Mouse (Mus musculus) brain, embryonic 14.5 days (tissue): ENCODE measurements around the gene Snapc2. TPM values are rescaled to one million over a fixed set of nuclear protein-coding genes. Genes with fewer than 3 reads are reported as not detected.
"Not testable (repeated sequence)": the region's sequence is repeated elsewhere in the genome, so short reads cannot be mapped to it uniquely, and the experiment has no call there.

ENCODE experiments used
- DNase-seq: peaks from one replicate; pipeline ENCODE4 v3.0.0-alpha.2; 2011; ENCODE audit warnings: low read depth
- CTCF ChIP-seq: fragments of 200-500 bp; IDR thresholded peaks from 2 replicates; pipeline ENCODE4 v1.5.1; 2012; ENCODE audit warnings: inconsistent platforms, mild to moderate bottlenecking, moderate library complexity, borderline replicate concordance; ENCODE audit not compliant: insufficient read depth, insufficient read length; ENCODE audit errors: extremely low read depth
- POLR2A ChIP-seq: fragments of 200-500 bp; IDR thresholded peaks from 2 replicates; pipeline ENCODE4 v1.6.1; 2012; ENCODE audit warnings: mild to moderate bottlenecking, inconsistent platforms, borderline replicate concordance; ENCODE audit not compliant: poor library complexity, insufficient read depth, insufficient read length, severe bottlenecking; ENCODE audit errors: extremely low read depth
- polyA plus RNA-seq: library from polyadenylated mRNA; depleted of rRNA; stranded (reverse); fragments of >200 nt; gene quantifications from 2 replicates; pipeline ENCODE4 v1.2.3, GENCODE M21; 2012

The Snapc2 gene
- polyA plus RNA-seq, 1 experiment, result 65.5 TPM

DNA sequence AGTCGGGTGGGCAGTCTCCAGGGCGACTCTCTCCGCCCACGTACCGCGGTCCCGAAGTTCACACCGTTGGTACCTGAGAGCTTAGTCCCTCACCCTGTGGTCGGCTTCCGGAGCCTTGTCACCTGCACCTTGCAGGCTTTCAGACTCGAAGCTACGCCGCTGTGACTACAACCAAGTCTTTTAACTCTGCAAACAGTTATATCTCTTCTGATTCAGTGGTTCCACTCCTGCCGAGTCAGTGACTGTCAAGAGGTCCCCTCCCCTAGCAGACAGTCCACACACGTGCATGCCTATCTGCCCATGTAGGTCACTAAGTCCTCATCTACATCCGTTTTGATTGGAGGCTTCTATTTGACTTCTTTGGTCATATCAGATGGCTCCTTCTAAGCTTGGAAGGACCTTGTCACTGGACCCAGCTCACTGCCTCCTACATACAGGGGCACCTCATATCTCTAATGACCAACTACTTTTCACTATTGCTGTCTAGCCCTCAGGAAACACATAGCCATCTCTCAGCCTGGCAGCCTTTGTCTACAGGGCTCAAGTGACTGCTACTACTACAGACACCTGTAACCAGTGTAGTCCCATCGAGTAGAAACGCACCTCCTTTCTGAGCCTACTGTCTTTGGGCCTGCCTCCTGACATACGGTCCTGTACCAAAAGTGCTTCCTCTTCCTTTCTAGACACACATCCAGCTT lies 13.5 kb upstream of the Snapc2 start:
- DNase-seq, result no peak
- TF ChIP-seq CTCF, result no peak
- TF ChIP-seq POLR2A, result no peak

DNA sequence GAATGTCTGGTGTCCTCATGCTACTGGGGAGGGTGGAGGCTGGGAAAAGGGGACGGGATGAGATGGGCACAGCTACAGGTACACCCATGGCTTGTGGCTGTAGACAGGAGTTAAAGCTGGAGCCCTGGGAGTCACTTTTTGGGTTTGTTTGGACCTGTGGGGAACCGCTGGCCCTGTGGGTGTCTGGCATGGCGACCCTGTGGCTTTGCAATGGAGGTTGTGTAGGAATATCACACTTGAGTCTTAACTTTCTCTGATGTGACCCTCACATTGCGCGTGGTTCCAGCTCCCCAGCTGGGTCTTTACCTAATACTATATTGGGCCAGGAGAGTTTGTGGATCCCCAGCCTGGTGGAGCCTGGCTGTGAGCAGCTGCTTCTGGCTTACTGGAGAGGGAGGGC lies 7.8 kb upstream of the Snapc2 start:
- no peak for TF ChIP-seq POLR2A
- no peak for TF ChIP-seq CTCF

DNA sequence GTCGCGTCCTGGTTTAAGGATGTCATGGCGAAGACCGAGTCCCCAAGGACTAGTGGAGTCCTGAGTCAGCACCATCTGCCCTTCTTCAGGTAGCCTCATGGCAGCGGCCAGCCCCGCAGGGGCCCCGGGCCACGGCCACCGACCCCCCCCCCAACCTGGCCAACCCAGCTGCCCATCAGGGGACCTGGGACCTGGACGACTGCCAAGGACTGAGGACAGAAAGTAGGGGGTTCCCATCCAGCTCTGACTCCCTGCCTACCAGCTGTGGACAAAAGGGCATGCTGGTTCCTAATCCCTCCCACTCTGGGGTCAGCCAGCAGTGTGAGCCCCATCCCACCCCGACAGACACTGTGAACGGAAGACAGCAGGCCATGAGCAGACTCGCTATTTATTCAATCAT lies 7.1 kb upstream of the Snapc2 start:
- TF ChIP-seq CTCF (no peak), POLR2A (no peak)
- DNase-seq, result no peak

More for the DNA sequence above, 7.8 kb upstream of the Snapc2 start:
- DNase-seq, result no peak

DNA sequence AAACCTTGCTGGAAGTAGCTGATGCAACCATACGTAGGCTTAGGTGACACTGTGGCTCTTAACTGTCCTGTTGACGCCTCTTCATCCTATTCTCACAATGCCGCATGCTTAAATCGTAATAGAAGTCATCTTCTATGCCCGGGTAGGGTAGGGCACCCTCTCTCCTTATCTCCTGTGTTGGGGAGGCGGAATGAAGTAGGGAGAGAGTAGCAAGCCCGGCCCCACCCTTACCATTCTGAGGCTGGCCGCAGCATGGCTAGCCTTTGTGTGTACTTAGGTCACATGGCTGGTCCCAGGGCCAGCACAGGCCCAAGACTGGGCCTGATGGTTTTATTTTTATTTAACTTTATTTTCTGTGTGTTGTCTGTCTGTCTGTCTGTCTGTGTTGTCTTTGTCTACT lies 5.6 kb upstream of the Snapc2 start:
- no peak for DNase-seq
- no peak for TF ChIP-seq POLR2A
- no peak for TF ChIP-seq CTCF

DNA sequence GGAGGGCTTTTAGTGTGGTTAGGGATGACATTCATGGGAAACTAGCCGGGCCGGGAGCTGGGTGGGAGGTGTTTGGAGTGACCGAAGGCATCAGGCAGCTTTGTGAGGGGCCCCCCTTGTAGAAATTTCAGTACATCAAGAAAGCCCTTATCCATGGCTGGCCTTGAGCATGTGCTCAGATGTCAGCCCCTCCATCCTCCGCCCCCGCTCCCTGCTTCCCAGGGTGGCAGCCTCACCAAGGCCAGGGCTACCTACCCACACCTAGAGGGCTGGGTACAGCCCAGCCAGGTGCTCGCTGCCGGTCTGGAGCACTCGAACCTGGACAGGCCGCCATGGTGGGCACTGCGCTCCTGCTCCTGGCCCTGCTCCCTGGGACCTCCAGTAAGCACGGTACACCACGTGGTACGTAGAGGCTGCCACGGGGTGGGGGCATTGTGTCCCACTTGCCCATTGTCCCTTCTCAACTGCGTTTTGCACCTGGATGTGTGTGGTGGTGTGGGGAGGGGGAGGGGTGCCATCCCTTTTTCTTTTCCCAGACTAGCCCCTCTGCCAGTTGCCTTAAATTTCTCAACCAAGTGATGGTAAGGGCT lies 4.8 kb upstream of the Snapc2 start, which contains the start of gene Tgfbr3l:
Tgfbr3l (plus strand) TSS at position 264 of the 590 bp plus-strand sequence.
- no peak for DNase-seq
- TF ChIP-seq CTCF (no peak), POLR2A (no peak)

DNA sequence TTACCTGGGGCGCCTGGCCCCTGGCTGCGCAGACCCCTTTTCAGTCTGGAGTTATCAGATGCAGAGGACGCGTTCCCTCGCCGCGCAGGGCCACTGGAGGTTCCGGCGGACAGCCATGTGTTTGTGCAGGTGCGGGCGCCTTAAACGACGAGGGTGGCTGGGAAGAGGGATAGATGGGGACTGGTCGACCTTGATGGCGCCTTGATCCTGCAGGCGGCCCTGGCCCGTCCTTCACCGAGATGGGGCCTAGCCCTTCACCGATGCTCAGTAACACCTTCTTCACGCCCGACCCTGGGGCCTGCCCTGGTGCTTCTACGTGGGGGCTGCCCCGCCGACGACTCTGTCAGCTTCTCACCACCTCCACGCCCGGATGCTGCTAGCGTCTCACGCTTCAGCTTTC lies 3.7 kb upstream of the Snapc2 start:
- peak; percentile 35 for DNase-seq
- TF ChIP-seq POLR2A (no peak), CTCF (no peak)

DNA sequence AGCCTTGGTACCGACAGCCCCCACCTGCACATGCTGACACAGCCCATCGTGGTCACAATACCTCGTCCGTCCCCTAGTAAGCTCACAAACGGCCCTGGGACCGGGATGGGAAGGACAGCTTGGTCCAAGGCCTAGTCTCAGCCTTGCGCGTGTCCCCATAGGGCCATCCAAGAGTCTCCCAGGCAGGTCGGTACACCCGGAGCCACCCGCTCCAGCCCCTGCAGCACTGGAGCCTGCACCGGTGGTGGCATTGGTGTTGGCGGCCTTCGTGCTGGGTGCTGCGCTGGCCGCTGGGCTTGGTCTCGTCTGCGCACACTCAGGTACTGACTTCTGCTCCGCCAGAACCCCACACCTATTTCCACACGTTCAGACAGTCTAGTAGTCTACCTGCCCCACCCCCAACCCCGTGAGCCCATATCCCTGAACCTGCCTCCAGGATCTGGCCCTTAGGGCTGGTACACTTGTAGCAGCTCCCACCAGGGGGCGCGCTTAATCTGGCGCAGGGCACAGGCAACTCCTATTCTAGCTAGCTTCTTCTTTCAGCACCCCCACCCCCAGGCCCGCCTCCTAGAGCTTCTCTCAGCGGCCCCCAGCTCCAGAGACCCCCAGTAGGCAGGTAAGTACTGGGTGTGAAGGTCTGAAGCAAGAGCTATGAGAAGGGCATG lies 2.4 kb upstream of the Snapc2 start:
- peak; percentile 82 for DNase-seq
- TF ChIP-seq CTCF (peak; percentile 85), POLR2A (no peak)

DNA sequence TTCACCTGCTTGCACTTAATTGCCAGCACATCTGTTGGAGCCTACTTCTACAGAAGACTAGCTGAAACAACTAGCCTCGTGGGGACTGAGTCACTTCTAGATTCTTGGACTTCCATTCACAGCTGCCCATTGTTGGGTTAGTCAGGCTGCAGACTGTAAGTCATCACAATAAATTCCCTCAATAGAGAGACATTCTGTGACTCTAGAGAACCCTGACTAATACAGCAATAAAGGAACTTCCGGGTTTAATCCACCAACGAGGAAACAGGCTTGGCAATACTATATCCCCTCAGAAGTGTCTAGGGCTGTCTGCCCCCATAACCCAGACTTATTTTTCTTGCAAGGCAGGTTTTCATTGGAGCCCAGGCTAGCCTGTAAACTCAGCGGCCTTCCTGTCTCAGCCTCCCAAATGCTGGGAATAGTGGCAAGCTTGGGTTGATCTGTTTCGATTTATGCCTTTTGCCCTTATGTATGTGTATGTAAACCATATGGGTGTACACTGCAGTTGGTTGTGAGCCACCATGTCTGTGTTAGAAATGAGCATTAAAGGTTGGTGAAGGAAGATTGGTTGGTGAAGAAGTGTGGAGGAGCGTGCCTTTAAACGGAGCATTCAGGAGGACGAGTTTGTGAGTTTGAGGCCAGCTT lies 642 bp upstream of the Snapc2 start:
- TF ChIP-seq CTCF (no peak), POLR2A (no peak)
- no peak for DNase-seq

DNA sequence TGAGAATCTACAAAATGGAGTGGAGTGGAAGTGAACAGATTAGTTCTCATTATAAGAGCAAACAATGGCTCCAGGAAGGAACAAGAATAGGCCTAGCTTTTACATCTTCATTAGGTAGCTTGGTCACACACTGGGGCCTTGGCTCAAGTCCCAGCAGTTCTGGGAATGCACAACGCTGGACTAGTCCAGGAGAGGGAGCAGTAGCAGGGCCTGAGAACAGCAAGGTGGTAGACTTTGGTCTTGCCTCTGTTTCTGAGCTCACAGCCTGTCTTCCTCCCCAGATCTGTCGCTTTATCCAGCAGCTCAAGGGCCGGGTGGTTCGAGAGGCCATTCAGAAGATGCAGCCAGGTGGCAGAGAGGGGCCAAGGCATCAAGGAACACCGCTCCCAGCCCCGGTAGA lies 1.1 kb downstream of the Snapc2 start:
- no peak for TF ChIP-seq POLR2A
- TF ChIP-seq CTCF, result peak; percentile 51; the same call in 1 of the 2 replicates
- peak; percentile 93 for DNase-seq

DNA sequence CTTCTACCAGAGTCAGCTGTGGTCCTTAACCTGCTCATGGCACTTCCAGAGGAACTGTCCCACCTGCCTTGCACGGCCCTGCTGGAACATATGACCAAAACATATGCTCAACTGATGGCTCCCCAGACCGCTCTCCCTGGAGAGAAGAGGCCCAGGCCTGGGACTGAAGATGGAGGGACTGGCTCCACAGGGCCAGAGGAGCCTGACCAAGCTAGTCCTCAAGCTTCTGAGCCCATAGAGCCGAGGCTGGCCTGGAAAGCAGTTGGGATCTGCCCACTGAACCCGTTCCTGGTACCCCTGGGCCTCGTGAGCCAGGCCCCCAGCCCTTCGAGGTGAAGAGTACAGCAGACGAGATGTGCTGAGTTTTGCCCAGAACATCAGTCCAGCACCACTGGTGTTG lies 2.6 kb downstream of the Snapc2 start:
- DNase-seq, result not testable (repeated sequence)

DNA sequence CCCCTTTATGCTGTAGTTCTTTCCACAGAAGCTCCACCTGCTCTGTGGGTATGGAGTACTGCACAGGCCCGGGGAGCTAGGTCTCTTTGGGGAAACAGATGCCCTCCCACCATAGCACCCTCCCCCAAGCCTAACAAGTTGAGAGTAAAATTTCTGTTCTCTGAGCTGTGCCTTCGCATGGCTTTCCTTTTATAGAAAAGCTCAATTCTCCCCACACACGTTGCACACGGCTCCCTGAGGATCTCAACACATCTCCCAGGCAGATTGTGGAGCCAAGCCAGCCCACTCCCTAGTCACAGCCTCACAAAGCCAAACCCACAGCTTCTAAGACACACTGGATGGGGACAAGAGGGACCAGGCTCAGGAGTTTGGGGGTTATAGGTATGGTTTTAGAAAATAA lies 4.0 kb downstream of the Snapc2 start:
- DNase-seq, result peak; percentile 44
- TF ChIP-seq CTCF (no peak), POLR2A (no peak)
